Mouse (Mus musculus) erythroblast, embryonic 14.5 days (primary cell): ENCODE results near the gene Bicra.

Experiments used
- GATA1 ChIP-seq: IDR thresholded peaks from 2 replicates; pipeline ENCODE4 v1.6.1; 2012; ENCODE audit warnings: low read length, inconsistent platforms, mixed read lengths
- TAL1 ChIP-seq: IDR thresholded peaks from 3 replicates; pipeline ENCODE4 v1.6.1; 2012; ENCODE audit warnings: low read length, inconsistent platforms, mixed read lengths

DNA sequence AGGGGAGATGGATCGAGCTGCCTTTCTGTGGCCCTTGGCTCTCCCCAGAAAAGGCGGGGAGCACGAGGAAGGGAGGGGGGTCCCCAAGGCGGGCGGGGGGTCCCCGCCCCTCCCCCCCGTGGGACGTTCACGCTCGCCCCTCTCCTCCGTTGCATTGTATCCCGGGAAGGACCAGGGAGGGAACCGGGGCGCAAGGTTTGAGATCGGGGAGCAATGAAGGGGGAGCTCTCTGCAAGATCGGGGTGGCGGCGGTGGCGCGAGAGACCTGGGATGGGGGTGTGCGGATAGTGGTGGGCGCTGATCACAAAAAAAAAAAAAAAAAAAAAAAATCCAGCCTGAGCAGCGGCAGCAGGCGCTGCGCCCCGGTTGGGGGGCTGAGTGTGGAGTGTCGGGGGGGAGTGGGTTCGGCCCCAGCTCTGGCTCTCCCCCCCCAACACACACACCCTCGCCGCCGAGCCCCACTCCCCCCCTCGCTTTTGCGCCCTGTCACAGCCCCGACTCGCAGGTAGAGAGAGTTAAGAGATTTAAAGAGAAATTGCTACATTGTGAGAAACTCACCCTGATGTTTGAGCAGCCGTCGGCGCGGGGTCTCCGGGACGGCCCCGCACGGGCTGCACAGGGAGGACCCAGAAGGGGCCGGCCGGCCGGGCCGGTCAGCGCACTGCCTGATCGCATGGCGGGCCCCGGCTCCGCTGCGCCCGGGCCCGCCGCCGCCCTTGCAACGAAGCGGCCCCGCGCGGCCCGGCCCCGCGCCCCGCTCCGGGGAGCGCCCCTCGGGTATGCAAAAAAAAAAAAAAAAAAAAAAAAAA is at the start of gene Bicra:
- TF ChIP-seq GATA1 (no peak), TAL1 (no peak)
